Mouse (Mus musculus): ENCODE results near the gene Samd8.

GRCm38 (mm10) chr14:21744169-21744568 is 6.2 kb upstream of the Samd8 start:
- TF ChIP-seq CTCF (IDR thresholded peaks at IDR 0.05; ENCODE audit: insufficient read depth, low read length) (no peak), POLR2A (IDR thresholded peaks at IDR 0.05; ENCODE audit: borderline replicate concordance, extremely low read depth, low read depth, low read length) (no peak)
